Mouse (Mus musculus): ENCODE results near the gene Vps11.
"Not testable (repeated sequence)": the region's sequence is repeated elsewhere in the genome, so short reads cannot be mapped to it uniquely, and the experiment has no call there.

Vps11 gene

DNA sequence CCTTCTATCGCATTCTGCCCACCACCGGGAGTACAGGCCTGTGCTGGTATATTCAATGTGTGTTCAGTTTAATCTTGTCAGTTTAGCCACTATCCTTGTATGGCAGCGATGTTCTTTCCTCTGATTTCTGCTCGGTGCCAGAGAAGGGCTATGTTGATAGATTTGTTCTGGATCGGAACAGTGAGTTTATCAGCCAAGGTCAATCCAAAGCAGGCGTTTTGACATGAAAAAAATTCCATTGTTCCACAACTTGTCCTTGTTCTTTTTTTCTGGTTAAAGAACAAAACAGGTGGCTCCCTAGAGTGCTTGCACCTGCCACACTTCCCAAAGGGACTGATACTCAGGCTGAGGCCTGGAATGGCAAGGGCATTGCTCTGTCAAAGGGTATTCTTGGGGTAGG lies 14.7 kb upstream of the Vps11 start:
- DNase-seq (ENCODE audit: low spot score in 2 of 2), result no peak

DNA sequence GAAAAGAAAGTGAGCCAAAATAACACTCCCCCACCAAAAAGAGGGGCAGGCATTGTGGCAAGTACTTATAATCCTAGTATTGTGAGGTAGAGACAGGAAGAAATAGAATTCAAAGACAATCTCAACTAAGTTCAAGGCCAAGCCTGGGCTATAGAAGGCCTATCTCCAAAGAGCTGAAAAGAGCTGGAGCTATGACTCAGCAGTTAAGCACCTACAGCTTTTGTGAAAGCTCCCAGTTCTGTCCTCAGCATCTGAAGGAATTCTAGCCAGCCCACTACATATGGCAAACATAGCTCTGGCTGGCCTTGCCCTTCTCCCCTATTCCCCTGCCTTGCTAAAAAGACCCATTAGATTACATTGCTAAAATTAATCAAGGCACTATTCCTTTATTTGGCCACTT lies 11.9 kb upstream of the Vps11 start:
- DNase-seq (ENCODE audit: low spot score in 2 of 2), result no peak

DNA sequence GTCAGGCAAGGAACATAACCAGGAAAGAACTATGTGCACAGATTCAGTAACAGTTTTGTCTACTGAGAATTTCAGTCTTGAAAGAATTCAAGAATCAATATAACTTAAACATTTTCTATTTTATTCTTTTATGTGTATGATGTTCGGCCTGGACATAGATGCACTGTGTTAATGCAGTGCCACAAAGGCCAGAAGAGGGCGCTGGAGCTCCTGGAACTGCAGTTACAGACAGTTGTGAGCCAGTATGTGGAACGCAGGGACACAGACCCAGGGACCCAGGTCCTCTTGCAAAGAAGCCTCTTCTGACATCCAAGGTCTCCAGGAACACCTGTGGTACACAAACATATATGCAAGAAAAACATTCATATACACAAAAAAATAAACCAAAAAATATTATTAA lies 3.0 kb upstream of the Vps11 start:
- DNase-seq (ENCODE audit: low spot score in 2 of 2), result no peak

DNA sequence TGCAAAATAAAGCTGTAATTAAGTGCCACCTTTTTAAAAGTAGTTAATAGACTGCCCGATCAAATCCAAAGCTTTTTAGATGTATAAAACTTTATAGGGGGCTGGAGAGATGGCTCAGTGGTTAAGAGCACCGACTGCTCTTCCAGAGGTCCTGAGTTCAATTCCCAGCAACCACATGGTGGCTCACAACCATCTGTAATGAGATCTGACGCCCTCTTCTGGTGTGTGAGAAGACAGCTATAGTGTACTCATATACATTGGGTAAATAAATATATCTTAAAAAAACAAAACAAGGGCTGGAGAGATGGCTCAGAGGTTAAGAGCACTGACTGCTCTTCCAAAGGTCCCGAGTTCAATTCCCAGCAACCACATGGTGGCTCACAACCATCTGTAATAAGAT lies 461 bp upstream of the Vps11 start:
- not testable (repeated sequence) for DNase-seq (ENCODE audit: low spot score in 2 of 2)

DNA sequence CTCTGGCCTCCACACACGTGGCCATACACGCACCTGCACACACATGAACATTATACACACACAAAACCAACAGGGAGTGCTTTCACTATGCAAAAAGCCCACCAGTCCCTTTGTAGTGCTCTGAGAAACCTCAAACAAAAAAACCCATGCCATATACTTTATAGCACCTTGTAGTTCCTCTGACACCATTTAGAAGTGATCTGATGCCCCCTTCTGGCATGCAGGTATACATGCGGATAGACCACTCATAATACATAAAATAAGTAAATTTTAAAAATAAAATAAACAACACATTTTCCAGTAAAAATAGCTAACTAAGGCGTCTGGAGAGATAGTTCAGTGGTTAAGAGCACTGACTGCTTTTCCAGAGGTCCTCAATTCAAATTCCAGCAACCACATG lies 4.3 kb downstream of the Vps11 start:
- no peak for DNase-seq (ENCODE audit: low spot score in 2 of 2)

DNA sequence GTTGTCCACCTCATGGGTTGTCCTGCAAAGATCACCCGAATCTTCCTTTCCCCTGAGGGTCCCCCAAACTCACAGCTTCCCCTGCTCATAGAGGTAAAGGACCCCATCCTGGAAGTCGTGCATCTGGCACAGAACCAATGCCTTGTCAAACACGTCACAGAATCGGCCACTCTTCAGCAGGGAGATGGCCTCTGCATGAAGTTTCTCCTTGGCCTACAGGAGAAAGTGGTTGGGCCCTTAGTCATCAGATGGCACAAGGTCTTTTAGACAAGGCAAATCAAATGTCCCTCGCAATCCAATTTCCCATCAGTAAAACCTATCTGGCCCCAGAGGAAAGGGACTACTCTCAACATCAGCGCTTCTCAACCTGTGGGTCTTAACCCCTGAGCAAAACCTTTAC lies 8.3 kb downstream of the Vps11 start:
- DNase-seq (ENCODE audit: low spot score in 2 of 2), result no peak

DNA sequence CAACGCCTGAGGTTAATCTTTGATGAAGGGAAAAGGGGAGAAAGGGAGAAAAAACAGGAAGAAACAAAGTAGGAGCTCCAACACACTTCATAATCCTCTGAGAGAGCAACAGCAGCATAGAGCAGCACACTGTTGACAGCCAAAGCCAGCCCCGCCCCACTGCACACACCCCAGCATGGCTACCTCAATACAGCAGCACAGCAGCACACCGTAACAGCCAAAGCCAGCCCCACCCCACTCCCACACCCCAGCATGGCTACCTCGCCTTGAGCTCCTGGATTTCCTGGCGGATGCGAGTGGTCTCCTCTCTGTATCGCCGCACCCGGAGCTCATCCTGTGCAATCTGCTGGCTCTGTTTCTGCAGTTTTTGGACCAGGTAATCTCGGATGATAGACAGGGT lies 9.1 kb downstream of the Vps11 start:
- DNase-seq (ENCODE audit: low spot score in 2 of 2), result no peak

DNA sequence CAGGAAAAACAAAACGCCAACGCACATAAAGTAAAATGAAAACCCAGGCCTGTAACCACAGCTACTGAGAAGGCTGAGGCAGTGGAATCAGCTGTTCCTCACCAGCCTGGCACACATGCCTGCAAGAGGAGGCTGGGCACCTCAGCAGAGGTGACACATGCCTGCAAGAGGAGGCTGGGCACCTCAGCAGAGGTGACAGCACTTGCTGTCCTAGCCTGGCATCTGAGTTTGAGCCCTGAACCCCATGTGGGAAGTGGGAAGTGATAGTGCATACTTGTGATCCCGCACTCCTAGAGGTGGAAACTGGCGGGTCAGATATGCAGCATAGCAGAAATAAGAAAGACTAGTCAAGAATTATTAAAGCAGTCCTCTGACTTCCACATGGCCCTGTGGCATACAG lies 10.1 kb downstream of the Vps11 start:
- DNase-seq (ENCODE audit: low spot score in 2 of 2), result no peak

DNA sequence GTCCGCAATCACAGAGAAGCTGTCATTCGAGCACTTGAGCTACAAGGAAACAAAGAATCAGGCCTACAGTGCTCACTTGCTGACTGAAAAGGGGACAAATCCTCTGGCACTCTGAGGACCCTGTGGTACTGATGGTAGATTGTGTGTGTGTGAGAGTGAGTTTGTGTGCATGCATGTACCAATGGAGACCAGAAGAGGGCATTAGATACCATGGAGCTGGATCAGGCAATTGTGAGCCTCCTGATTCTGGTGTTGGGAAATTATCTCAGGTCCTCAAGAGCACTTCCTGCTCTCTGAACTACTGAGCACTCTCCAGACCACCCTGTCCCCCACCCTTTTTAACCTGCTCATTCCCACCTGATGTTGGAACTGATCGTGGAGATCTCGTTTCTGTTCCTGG lies 12.9 kb downstream of the Vps11 start:
- DNase-seq (ENCODE audit: low spot score in 2 of 2), result no peak

DNA sequence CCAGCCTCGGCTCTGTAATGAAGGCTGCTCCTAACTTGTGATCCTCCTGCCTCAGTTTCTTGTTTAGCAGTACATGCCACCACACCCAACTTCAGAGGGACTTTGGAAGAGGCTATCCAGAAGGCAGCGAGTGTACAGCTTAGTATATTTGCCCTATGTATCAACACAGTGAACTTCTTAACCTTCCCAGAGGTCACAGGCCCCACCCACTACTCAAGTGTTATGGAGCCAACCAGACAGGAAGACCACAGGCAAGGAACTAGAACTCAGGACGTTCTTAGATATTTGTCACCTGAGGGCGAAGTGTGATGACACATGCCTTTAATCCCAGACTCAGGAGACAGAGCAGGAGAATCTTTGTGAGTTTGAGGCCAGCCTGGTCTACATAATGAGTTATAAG lies 13.8 kb downstream of the Vps11 start:
- DNase-seq (ENCODE audit: low spot score in 2 of 2), result no peak

DNA sequence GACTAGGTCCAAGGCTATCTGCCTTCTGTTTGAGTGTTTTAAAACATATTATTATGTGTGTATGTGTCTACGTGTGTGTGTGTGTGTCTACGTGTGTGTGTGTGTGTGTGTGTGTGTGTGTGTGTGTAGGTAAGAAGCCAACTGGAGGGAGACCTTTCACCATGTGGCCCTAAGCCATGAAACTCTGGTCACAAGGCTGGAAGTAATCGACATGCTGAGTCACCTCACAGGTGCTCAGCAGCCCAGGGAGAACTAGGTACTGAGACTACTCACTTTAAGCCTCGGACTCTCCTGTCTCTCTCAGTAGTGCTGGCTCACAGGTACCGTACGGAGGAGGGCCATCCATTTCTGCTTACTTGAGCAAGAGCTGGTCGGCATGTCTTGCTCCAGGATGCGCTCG lies 14.3 kb downstream of the Vps11 start:
- DNase-seq (ENCODE audit: low spot score in 2 of 2), result no peak

DNA sequence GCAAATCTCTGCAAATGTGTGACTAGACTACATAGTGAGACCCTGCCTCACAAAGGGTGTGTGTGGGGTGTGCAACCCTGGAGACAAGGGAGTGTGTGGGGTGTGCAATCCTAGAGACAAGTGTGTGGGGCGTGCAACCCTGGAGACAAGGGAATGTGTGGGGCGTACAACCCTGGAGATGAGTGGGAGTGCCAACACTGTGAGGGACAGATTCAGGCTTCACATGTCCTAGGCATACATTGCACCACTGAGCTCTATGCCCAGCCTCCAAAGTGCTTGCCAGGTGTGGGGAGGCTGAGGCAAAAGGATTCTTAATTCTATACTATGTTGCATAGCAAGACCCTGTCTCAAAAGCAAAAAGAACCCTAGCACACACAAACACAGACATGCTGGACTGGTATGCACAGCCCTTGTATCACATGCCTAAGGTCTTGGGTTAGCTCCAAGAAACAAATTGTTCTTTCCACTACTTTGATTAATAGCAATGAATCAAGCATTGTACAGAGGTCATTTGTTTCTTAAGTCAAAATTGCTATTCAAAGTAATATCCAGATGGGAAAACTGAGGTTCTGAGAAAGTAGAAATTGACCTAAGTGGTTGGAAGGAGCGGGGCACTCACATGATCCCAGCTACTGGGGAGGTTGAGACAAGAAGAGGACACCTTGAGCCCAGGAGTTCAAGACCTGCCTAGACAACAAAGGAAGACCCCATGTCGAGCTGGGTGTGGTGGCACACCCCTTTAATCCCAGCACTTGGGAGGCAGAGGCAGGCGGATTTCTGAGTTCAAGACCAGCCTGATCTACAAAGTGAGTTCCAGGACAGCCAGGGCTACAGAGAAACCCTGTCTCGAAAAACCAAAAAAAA lies 15.7 kb downstream of the Vps11 start:
- DNase-seq (ENCODE audit: low spot score in 2 of 2), result no peak

DNA sequence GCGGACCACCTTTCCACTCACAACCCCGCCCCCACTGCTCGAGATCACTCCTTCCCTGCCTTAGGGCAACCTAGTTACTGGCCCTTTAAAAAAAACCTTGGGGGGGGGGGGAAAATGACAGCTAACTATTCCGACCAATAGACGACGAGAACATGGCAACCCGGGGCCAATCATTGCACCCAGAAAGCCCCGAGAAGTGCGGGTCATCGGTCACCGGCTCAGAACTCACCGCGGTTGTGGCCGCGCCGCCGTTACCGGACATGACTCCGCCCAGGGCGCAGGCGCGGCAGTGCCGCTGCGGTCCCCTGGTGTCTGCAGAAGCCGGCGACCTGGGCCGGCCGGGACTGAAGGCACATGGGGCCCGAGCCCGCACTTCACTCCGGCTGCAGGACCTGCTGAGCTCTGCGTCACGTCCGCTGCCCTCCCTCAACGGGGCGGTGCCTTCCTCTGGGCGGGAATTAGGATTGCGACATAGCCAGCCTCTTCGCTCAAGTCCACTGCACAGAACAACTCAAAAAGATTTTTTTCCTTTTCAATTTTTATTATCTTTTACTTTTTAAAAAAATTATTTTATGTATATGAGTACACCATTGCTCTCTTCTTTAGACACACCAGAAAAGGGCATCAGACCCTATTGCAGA lies 17.6 kb downstream of the Vps11 start, which contains the start of gene Hmbs:
Gene Hmbs (minus strand): TSS at position 448 of the 641 bp plus-strand sequence.
- peak; percentile 93 to 94 for DNase-seq (ENCODE audit: low spot score in 2 of 2)

DNA sequence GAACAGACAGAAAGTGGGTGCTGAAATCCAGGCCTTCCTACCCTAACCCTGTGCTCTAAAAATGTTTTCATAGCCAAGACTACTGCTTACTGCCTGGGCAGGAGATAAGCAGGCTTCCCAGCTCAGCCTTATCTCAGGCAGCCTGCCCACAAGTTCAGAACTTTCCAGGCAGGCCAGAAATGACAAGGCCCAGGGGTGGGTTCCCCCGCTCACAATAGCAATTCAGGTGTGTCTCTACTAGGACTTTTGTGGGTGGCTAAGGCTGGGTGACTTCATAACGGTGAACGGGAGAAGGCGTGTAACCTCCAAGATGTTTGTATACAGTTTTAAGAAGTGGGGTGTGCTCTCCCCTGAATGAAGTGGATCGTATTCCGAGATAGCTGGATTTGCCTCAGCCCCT lies 18.2 kb downstream of the Vps11 start:
- DNase-seq (ENCODE audit: low spot score in 2 of 2), result peak; percentile 48 to 62

DNA sequence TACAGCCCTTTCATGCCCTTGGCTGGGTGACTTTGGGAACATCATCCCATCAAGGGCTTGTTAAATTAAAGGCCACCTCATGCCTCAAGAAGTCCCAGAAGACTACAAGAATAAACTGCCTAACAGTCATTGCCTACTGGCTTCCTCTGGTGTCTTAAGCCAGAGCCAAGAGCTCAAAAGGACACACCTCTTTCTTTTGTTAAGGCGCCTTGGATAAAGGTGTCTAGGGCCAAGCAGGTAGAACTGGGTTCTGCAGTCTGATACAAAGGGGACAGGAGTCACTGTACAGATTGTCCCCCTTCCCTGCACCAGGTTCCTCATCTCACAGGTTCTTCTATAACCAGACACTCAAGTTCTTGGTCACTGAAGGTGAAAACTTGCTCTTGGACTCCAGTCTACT lies 18.9 kb downstream of the Vps11 start:
- no peak for DNase-seq (ENCODE audit: low spot score in 2 of 2)

DNA sequence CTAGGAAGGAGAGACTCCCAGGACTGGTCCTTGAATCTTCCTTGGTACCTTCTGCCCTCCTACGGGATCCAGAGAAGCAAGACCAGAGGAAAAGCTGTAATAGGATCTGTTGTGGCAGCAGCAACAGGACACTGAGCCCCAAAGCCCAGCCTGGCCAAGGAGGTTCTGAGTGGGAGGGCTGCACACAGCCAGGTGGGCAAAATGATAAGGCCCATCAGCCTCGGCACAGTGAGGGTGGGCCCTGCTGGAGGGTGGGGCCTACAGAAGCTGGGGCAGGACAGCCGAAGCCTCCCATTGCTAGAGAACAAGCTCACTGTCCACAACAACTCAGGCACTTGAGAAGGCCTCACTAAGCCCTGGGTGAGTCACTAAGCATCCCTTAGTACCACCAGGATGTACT lies 19.3 kb downstream of the Vps11 start:
- no peak for DNase-seq (ENCODE audit: low spot score in 2 of 2)

DNA sequence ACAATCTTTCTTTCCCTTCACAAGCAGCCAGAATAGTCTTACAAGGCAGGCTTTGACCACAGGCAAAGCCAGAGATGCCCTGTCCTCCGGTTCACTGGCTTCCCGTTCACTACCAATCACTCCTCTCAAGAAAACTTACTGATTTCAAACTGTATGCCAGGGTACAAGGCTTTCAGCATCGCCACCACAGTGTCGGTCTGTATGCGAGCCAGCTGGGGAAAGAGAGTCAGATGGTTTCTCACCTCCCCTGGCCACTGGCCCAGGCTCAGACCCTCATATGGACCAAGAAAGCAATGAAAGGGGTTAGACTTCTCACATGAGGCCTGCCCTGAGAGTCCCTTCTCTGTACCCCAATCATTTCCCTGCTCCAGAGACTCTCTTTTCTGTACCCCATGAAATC lies 20.0 kb downstream of the Vps11 start:
- DNase-seq (ENCODE audit: low spot score in 2 of 2), result no peak

DNA sequence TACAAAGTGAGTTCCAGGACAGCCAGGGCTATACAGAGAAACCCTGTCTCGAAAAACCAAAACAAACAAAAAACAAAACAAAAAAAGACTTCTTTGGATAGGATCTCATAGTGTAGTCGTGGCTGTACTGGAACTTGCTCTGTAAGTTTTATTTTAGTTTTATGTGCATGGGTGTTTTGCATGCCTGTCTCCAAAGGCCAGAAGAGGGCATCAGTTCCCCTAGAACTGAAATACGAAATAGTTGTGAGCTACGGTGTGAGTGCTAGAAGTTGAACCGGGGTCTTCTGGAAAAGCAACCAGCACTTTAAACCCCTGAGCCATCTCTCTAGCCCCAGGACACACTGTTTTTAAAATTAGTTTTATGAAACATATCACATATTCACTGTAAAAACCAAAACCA lies 22.9 kb downstream of the Vps11 start:
- DNase-seq (ENCODE audit: low spot score in 2 of 2), result no peak

DNA sequence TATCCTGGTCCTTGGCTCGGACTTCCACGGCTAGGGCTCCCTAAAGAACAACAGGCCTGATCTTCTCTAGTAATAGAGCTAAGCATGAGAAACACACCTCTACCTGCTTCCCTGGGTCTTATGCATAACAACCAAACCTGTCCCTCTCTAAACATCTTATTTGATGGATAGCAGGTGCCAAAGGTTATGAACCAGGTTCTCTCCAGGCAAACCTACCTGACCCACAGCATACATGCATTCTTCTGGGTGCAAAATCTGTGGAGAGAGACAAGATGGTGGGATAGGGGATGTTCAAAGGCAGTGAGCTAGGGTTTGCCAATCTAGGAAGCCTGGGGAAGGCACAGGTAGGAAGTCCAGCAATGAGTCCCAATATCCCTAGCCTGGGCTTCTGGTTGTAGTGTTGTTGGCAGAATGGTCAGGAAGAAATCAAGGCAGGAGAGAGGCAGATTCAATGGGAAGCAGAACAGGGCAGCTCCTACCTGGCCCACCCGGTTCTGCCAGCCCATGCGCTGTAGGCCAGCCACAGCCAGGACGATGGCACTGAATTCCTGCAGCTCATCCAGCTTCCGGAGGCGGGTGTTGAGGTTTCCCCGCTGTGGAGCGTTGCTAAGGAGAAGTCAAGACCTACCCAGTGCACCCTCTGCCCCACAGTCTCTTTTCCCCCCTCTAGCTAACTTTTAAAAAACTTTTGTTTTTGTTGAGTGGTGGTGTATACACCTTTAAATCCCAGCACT lies 23.9 kb downstream of the Vps11 start:
- DNase-seq (ENCODE audit: low spot score in 2 of 2), result no peak

DNA sequence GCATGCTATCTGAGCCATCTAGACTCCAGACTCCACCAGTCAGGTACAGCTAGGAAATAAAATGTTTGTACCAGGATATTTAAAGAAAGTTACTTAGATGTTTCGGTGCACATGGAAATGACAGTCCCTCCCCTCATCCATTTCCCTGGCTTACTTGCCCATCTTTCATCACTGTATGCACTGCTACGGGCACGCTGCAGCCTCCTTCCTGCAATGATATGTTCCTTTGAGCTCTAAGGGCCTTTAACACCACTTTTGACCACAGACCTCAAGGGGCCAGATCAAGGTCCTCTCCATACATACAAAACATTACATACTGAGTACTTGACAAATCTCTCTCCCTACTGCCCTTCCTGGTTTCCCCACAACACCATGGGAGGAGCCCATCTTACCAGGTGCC lies 24.5 kb downstream of the Vps11 start:
- no peak for DNase-seq (ENCODE audit: low spot score in 2 of 2)

DNA sequence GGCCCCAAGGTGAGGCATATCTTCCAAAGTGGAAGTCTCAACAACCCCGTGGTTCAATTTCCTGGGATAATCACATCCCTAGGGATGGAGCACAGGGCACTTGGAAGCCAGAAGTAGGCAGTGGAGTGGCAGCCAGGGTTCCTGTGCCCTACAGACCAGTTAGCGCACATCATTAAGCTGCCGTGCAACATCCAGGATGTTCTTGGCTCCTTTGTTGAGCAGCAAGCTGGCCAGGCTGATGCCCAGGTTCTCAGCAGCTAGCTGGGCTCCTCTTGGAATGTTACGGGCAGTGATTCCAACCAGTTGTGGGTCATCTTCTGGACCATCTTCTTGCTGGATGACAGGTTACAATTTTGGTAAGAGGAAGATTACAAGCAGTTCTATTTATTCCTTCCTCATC lies 25.0 kb downstream of the Vps11 start:
- not testable (repeated sequence) for DNase-seq (ENCODE audit: low spot score in 2 of 2)

DNA sequence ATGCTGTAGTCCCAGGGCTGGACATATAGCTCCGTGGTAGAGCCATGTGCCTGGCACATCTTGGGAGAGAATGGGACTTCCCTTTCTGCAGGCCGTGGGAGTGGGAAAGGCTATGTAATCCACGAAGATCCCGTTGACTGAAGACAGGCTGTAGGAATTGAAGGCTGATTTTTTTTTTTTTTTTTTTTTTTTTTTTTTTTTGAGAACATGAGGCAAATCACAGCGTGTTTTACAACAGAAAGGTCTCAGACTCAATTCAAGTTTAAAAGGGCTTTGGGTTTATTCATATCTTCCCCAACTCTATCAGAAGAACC lies 25.4 kb downstream of the Vps11 start:
- DNase-seq (ENCODE audit: low spot score in 2 of 2), result no peak
